Mouse (Mus musculus) liver, postnatal 0 days (tissue): ENCODE data around the gene Cit. TPM values are rescaled to one million over a fixed set of nuclear protein-coding genes. Genes with fewer than 3 reads are reported as not detected.

ENCODE experiments used
- ATAC-seq: fragments of 200-750 bp; cut with Nextera tagmentation; 2 replicates; pipeline ENCODE4 v1.8.0; 2017; ENCODE audit warnings: mild to moderate bottlenecking, moderate library complexity
- DNase-seq: peaks from one replicate; pipeline ENCODE4 v3.0.0-alpha.2; 2016
- H3K27ac ChIP-seq: fragments of 300-500 bp; sonication (generic); 2 replicates; pipeline ENCODE4 v1.5.1; 2014; ENCODE audit warnings: antibody characterized with exemption, moderate library complexity, mild to moderate bottlenecking, low read depth
- H3K27me3 ChIP-seq: fragments of 300-500 bp; sonication (generic); 2 replicates; pipeline ENCODE4 v1.6.1; 2014; ENCODE audit warnings: low read length, control low read depth, mixed read lengths; ENCODE audit not compliant: insufficient read depth
- H3K36me3 ChIP-seq: fragments of 300-500 bp; sonication (generic); replicated peaks from 2 replicates; pipeline ENCODE4 v1.6.1; 2014; ENCODE audit warnings: mild to moderate bottlenecking, control low read depth, low read length, moderate library complexity, mixed read lengths; ENCODE audit not compliant: insufficient read depth
- H3K4me1 ChIP-seq: fragments of 300-500 bp; sonication (generic); 2 replicates; pipeline ENCODE4 v1.6.1; 2014; ENCODE audit warnings: antibody characterized with exemption, mild to moderate bottlenecking, control low read depth; ENCODE audit not compliant: insufficient read depth
- H3K4me2 ChIP-seq: fragments of 300-500 bp; sonication (generic); 2 replicates; pipeline ENCODE4 v1.6.1; 2014; ENCODE audit warnings: low read depth, mild to moderate bottlenecking, low read length, moderate library complexity, mixed read lengths
- H3K4me3 ChIP-seq: fragments of 300-500 bp; sonication (generic); 2 replicates; pipeline ENCODE4 v1.5.1; 2014; ENCODE audit warnings: low read depth, low read length
- H3K9ac ChIP-seq: fragments of 300-500 bp; sonication (generic); replicated peaks from 2 replicates; pipeline ENCODE4 v1.6.1; 2014; ENCODE audit warnings: mild to moderate bottlenecking, moderate library complexity
- H3K9me3 ChIP-seq: fragments of 300-500 bp; sonication (generic); 2 replicates; pipeline ENCODE4 v1.6.1; 2016; ENCODE audit warnings: mild to moderate bottlenecking, control low read depth, low read length, mixed read lengths
- CTCF ChIP-seq: sonication (generic); IDR thresholded peaks from 2 replicates; pipeline ENCODE4 v1.5.1; 2016; ENCODE audit warnings: antibody characterized with exemption, low read depth
- EP300 ChIP-seq: IDR thresholded peaks from 2 replicates; pipeline ENCODE4 v1.6.1; 2016; ENCODE audit warnings: antibody characterized with exemption, low read depth, mild to moderate bottlenecking
- WGBS: fragments of 180-500 bp; shearing (Covaris S2); extraction: QIAGEN DNeasy Blood & Tissue Kit; methylation state at CpG from one replicate; pipeline ENCODE4 v1.1.7; 2014; ENCODE audit not compliant: insufficient replicate concordance; 5-methylcytosine and 5-hydroxymethylcytosine counted together
- polyA plus RNA-seq: library from polyadenylated mRNA; unstranded; fragments of >200 nt; fragmentation: Nextera tagmentation; extraction: Ambion mirVana; gene quantifications from 2 replicates; pipeline ENCODE4 v1.2.1, GENCODE M21; 2015

Gene Cit
- polyA plus RNA-seq, 1 experiment from 2014 or later = 11.5 TPM

GRCm38 (mm10) chr5:115871153-115871552 lies 26.1 kb downstream of the Cit start:
- Histone ChIP-seq H3K4me3 (no peak overlapping the region), H3K4me2 (no peak overlapping the region), H3K27me3 (no peaks in the 10 kb centered on the region), H3K9ac (no peak overlapping the region), H3K27ac (no peak overlapping the region), H3K4me1 (no peaks in the 10 kb centered on the region), H3K36me3 (peaks cover 27% of the 10 kb centered on the region), H3K9me3 (no peaks in the 10 kb centered on the region)
- 95% methylated on average over 10 of the region's 10 CpGs for WGBS
- DNase-seq (no peak), ATAC-seq (no peak)
- TF ChIP-seq CTCF = no peak
- no peak for TF ChIP-seq EP300

- H3K4me3 ChIP-seq = no peak overlapping the region
- no peak overlapping the region for H3K9ac ChIP-seq
- no peaks in the 10 kb centered on the region for H3K27me3 ChIP-seq
- no peaks in the 10 kb centered on the region for H3K9me3 ChIP-seq
- no peak for DNase-seq
- ATAC-seq = peak; percentile 74
- H3K4me1 ChIP-seq = no peaks in the 10 kb centered on the region
- no peak overlapping the region for H3K27ac ChIP-seq
- H3K4me2 ChIP-seq = no peak overlapping the region
- no peak for TF ChIP-seq CTCF
- TF ChIP-seq EP300 = no peak
- 76% methylated on average over 11 of the region's 11 CpGs for WGBS
- peaks cover 29% of the 10 kb centered on the region for H3K36me3 ChIP-seq
Measured at GRCm38 (mm10) chr5:115872106-115872505, 27.0 kb downstream of the Cit start.

GRCm38 (mm10) chr5:115872956-115873355 lies 27.9 kb downstream of the Cit start:
- ATAC-seq = no peak
- Histone ChIP-seq H3K4me3 (no peak overlapping the region), H3K4me2 (no peak overlapping the region), H3K9me3 (no peaks in the 10 kb centered on the region), H3K4me1 (no peaks in the 10 kb centered on the region), H3K27ac (no peak overlapping the region), H3K27me3 (no peaks in the 10 kb centered on the region), H3K36me3 (peaks cover 29% of the 10 kb centered on the region), H3K9ac (no peak overlapping the region)
- 62% methylated on average over 4 of the region's 4 CpGs for whole genome bisulfite sequencing
- TF ChIP-seq EP300 (no peak), CTCF (no peak)
- DNase-seq = no peak

GRCm38 (mm10) chr5:115877425-115877824 lies 32.3 kb downstream of the Cit start:
- H3K9me3 ChIP-seq = no peaks in the 10 kb centered on the region
- no peak overlapping the region for H3K4me2 ChIP-seq
- H3K27ac ChIP-seq = no peak overlapping the region
- TF ChIP-seq EP300 = no peak
- peak; percentile 47; the same call in 1 of the 2 replicates for TF ChIP-seq CTCF
- H3K9ac ChIP-seq = no peak overlapping the region
- H3K36me3 ChIP-seq = peaks cover 27% of the 10 kb centered on the region
- H3K4me1 ChIP-seq = peaks cover 3% of the 10 kb centered on the region; the same call in 1 of the 2 replicates
- WGBS = 92% methylated on average over 5 of the region's 6 CpGs
- ATAC-seq = no peak
- no peak for DNase-seq
- H3K27me3 ChIP-seq = no peaks in the 10 kb centered on the region
- no peak overlapping the region for H3K4me3 ChIP-seq

GRCm38 (mm10) chr5:115882165-115882564 lies 37.1 kb downstream of the Cit start:
- peaks cover 3% of the 10 kb centered on the region; the same call in 1 of the 2 replicates for H3K4me1 ChIP-seq
- H3K4me3 ChIP-seq = no peak overlapping the region
- H3K27me3 ChIP-seq = no peaks in the 10 kb centered on the region
- 78% methylated on average over 9 of the region's 9 CpGs for WGBS
- H3K4me2 ChIP-seq = no peak overlapping the region
- no peak for DNase-seq
- H3K27ac ChIP-seq = no peak overlapping the region
- peak; percentile 29; the same call in 1 of the 2 replicates for ATAC-seq
- no peak overlapping the region for H3K9ac ChIP-seq
- no peaks in the 10 kb centered on the region for H3K9me3 ChIP-seq
- peaks cover 24% of the 10 kb centered on the region for H3K36me3 ChIP-seq
- TF ChIP-seq CTCF (no peak), EP300 (no peak)

- Histone ChIP-seq H3K27me3 (no peaks in the 10 kb centered on the region), H3K9ac (no peak overlapping the region), H3K4me3 (no peak overlapping the region), H3K27ac (no peak overlapping the region), H3K4me2 (no peak overlapping the region), H3K4me1 (peaks cover 3% of the 10 kb centered on the region; the same call in 1 of the 2 replicates), H3K36me3 (peaks cover 36% of the 10 kb centered on the region), H3K9me3 (no peaks in the 10 kb centered on the region)
- TF ChIP-seq CTCF = no peak
- peak; percentile 74 for TF ChIP-seq EP300
- 61% methylated on average over 9 of the region's 9 CpGs for WGBS
- DNase-seq (no peak), ATAC-seq (peak; percentile 67; the same call in 1 of the 2 replicates)
Measured at GRCm38 (mm10) chr5:115884429-115884828, 39.4 kb downstream of the Cit start.

- TF ChIP-seq CTCF (no peak), EP300 (no peak)
- Histone ChIP-seq H3K9me3 (no peaks in the 10 kb centered on the region), H3K36me3 (peaks cover 22% of the 10 kb centered on the region; the same call in 1 of the 2 replicates), H3K4me3 (no peak overlapping the region), H3K27ac (no peak overlapping the region), H3K9ac (no peak overlapping the region), H3K27me3 (no peaks in the 10 kb centered on the region), H3K4me1 (no peaks in the 10 kb centered on the region), H3K4me2 (no peak overlapping the region)
- DNase-seq = no peak
- no peak for ATAC-seq
- WGBS = 80% methylated on average over 5 of the region's 5 CpGs
Measured at GRCm38 (mm10) chr5:115893772-115894171, 48.7 kb downstream of the Cit start.
